Mouse (Mus musculus) Patski (cell line): ENCODE data around the gene Pih1d2. TPM values are rescaled to one million over a fixed set of nuclear protein-coding genes. Genes with fewer than 3 reads are reported as not detected.
A peak's percentile ranks its signal among the peaks of the same experiment; 100 is the strongest.

Experiments
- ATAC-seq: fragments of 100-300 bp; one replicate; pipeline ENCODE4 v1.8.0; 2021
- CTCF ChIA-PET: fragments of 350-600 bp; sonication (Branson Sonifier 250); formaldehyde crosslinking; loops from one replicate; lab custom pipeline; 2022; ENCODE audit warnings: inconsistent platforms; lab: Charles Lee
- POLR2A ChIA-PET: fragments of 350-600 bp; sonication (Branson Sonifier 250); formaldehyde crosslinking; loops from one replicate; lab custom pipeline; 2022; ENCODE audit warnings: antibody characterized with exemption, inconsistent platforms; lab: Charles Lee
- DNase-seq: peaks from one replicate; pipeline ENCODE4 v3.0.0-alpha.2; 2011; ENCODE audit warnings: low read depth, low spot score
- H3K27me3 ChIP-seq: fragments of 371-371 bp; one replicate; pipeline ENCODE4 v1.5.1; 2021
- CTCF ChIP-seq: fragments of 100-300 bp; IDR thresholded peaks from one replicate; pipeline ENCODE4 v1.5.1; 2021
- in situ Hi-C: fragments of 300-500 bp; cut with MboI; formaldehyde crosslinking; loops from 3 replicates; pipeline ENCODE4 v1.11.1; 2018; ENCODE audit warnings: low pct_unique_long_range_greater_than_20kb, mixed read lengths
- polyA plus RNA-seq: library from polyadenylated mRNA; unstranded; gene quantifications from one replicate; pipeline ENCODE4 v1.2.3, GENCODE M21; 2021

The Pih1d2 gene
- polyA plus RNA-seq, 1 experiment from 2014 or later = 8.2 TPM

- no peaks in the 10 kb centered on the region for H3K27me3 ChIP-seq
- peak; percentile 77 for ATAC-seq
Observed at GRCm38 (mm10) chr9:50659392-50660217, 42.5 kb downstream of the Pih1d2 start, which contains the start of gene Dlat. TSS of gene Dlat (minus strand) at chr9:50659780.

GRCm38 (mm10) chr9:50660431-50660830, 43.3 kb downstream of the Pih1d2 start:
- in situ Hi-C loops = loop anchor here (25.0 kb wide), 1 partner anchor 1598 kb away; the partner anchor contains the start of gene Zw10
- POLR2A ChIA-PET = interaction anchor here (0.7 kb wide), 2 partner anchors 60 to 1418 kb away, joined by 3 read pairs; no protein-coding TSS in a partner anchor

More at GRCm38 (mm10) chr9:50659392-50660217, 42.5 kb downstream of the Pih1d2 start, which contains the start of gene Dlat:
- TF ChIP-seq CTCF = no peak
- ChIA-PET POLR2A (interaction anchor here (0.6 to 1.5 kb wide), 5 partner anchors 10 to 455 kb away, joined by 3 to 10 read pairs (median 4); no protein-coding TSS in a partner anchor), CTCF (interaction anchor here (2.5 kb wide), 1 partner anchor 11 kb away, joined by 6 read pairs; no protein-coding TSS in a partner anchor)
- in situ Hi-C loops = loop anchor here (25.0 kb wide), 1 partner anchor 1597 kb away; the partner anchor contains the start of gene Zw10
- DNase-seq = peak; percentile 50

GRCm38 (mm10) chr9:50664826-50665225, 47.7 kb downstream of the Pih1d2 start:
- no peak for TF ChIP-seq CTCF
- CTCF ChIA-PET = no interaction called here
- ATAC-seq = no peak

More at GRCm38 (mm10) chr9:50660431-50660830, 43.3 kb downstream of the Pih1d2 start:
- DNase-seq = no peak
- CTCF ChIA-PET = no interaction called here
- no peak for ATAC-seq
- no peak for TF ChIP-seq CTCF
- H3K27me3 ChIP-seq = no peaks in the 10 kb centered on the region

GRCm38 (mm10) chr9:50666442-50666841, 49.3 kb downstream of the Pih1d2 start:
- in situ Hi-C loops = loop anchor here (25.0 kb wide), 1 partner anchor 1604 kb away; the partner anchor contains the start of gene Zw10
- H3K27me3 ChIP-seq = no peaks in the 10 kb centered on the region
- ChIA-PET POLR2A (no interaction called here), CTCF (no interaction called here)
- TF ChIP-seq CTCF = no peak
- DNase-seq = no peak
- no peak for ATAC-seq

More at GRCm38 (mm10) chr9:50664826-50665225, 47.7 kb downstream of the Pih1d2 start:
- POLR2A ChIA-PET = interaction anchor here (0.6 kb wide), 1 partner anchor 12 kb away, joined by 3 read pairs; no protein-coding TSS in a partner anchor
- no peak for DNase-seq
- H3K27me3 ChIP-seq = no peaks in the 10 kb centered on the region
- in situ Hi-C loops = loop anchor here (25.0 kb wide), 1 partner anchor 1603 kb away; the partner anchor contains the start of gene Zw10

- ChIA-PET CTCF (no interaction called here), POLR2A (interaction anchor here (0.7 kb wide), 1 partner anchor 10 kb away, joined by 4 read pairs; no protein-coding TSS in a partner anchor)
- no peaks in the 10 kb centered on the region for H3K27me3 ChIP-seq
- in situ Hi-C loops = loop anchor here (25.0 kb wide), 1 partner anchor 1606 kb away; the partner anchor contains the start of gene Zw10
- ATAC-seq = no peak
- no peak for TF ChIP-seq CTCF
- DNase-seq = no peak
Observed at GRCm38 (mm10) chr9:50667579-50668498, 50.7 kb downstream of the Pih1d2 start.

- ChIA-PET CTCF (interaction anchor here (0.7 to 2.2 kb wide), 8 partner anchors 10 to 29 kb away, joined by 3 to 11 read pairs (median 4); no protein-coding TSS in a partner anchor), POLR2A (interaction anchor here (0.8 kb wide), 1 partner anchor 103 kb away, joined by 5 read pairs; no protein-coding TSS in a partner anchor)
- ATAC-seq (peak; percentile 21), DNase-seq (no peak)
- in situ Hi-C loops = loop anchor here (25.0 kb wide), 1 partner anchor 1608 kb away; the partner anchor contains the start of gene Zw10
- no peaks in the 10 kb centered on the region for H3K27me3 ChIP-seq
- peak; percentile 87 for TF ChIP-seq CTCF
Observed at GRCm38 (mm10) chr9:50670690-50671089, 53.6 kb downstream of the Pih1d2 start.

Other genes with a start within 250 kb of the Pih1d2 start
- gene Plet1, start 122.8 kb upstream of the Pih1d2 start, polyA plus RNA-seq = 0.08 TPM
- 65.9 TPM for gene Pts, start 88.6 kb upstream of the Pih1d2 start, polyA plus RNA-seq
- 3.6 TPM for gene Il18, start 62.5 kb upstream of the Pih1d2 start, polyA plus RNA-seq
- 0.22 TPM for gene Bco2, start 62.1 kb upstream of the Pih1d2 start, polyA plus RNA-seq
- gene Tex12, start 56.0 kb upstream of the Pih1d2 start, polyA plus RNA-seq = not detected
- gene Sdhd, start 13.5 kb upstream of the Pih1d2 start, polyA plus RNA-seq = 418 TPM
- gene Timm8b, start 13.4 kb upstream of the Pih1d2 start, polyA plus RNA-seq = 247 TPM
- 25.4 TPM for gene Nkapd1, start 143 bp downstream of the Pih1d2 start, polyA plus RNA-seq
- 134 TPM for gene Dlat, start 42.5 kb downstream of the Pih1d2 start, polyA plus RNA-seq
- 14.6 TPM for gene Dixdc1, start 122.2 kb downstream of the Pih1d2 start, polyA plus RNA-seq
- 33.1 TPM for gene 2310030G06Rik, start 129.2 kb downstream of the Pih1d2 start, polyA plus RNA-seq
- gene Cryab, start 134.0 kb downstream of the Pih1d2 start, polyA plus RNA-seq = 1,544 TPM
- gene Hspb2, start 135.0 kb downstream of the Pih1d2 start, polyA plus RNA-seq = 12.9 TPM
- 6.5 TPM for gene Fdxacb1, start 150.9 kb downstream of the Pih1d2 start, polyA plus RNA-seq
- gene Alg9, start 157.7 kb downstream of the Pih1d2 start, polyA plus RNA-seq = 27.5 TPM
- gene 1110032A03Rik, start 158.2 kb downstream of the Pih1d2 start, polyA plus RNA-seq = 28.6 TPM
- 34.9 TPM for gene Ppp2r1b, start 228.0 kb downstream of the Pih1d2 start, polyA plus RNA-seq